Mouse (Mus musculus) olfactory bulb, adult 2 months (tissue): ENCODE measurements around the gene Krtap13-1. TPM values are rescaled to one million over a fixed set of nuclear protein-coding genes. Genes with fewer than 3 reads are reported as not detected.
"Not testable (repeated sequence)": the region's sequence is repeated elsewhere in the genome, so short reads cannot be mapped to it uniquely, and the experiment has no call there.

Experiments
- H3K27ac ChIP-seq: fragments of 200-500 bp; 2 replicates; pipeline ENCODE4 v1.5.1; 2012; ENCODE audit warnings: low read depth, low read length; ENCODE audit not compliant: insufficient read depth
- H3K4me1 ChIP-seq: fragments of 200-500 bp; 2 replicates; pipeline ENCODE4 v1.6.1; 2012; ENCODE audit warnings: low read length; ENCODE audit not compliant: control insufficient read depth, insufficient read depth
- H3K4me3 ChIP-seq: fragments of 200-500 bp; 2 replicates; pipeline ENCODE4 v1.5.1; 2012; ENCODE audit warnings: mild to moderate bottlenecking, low read depth, low read length, moderate library complexity; ENCODE audit not compliant: insufficient read depth
- CTCF ChIP-seq: fragments of 200-500 bp; IDR thresholded peaks from 2 replicates; pipeline ENCODE4 v1.5.1; 2012; ENCODE audit warnings: low read depth, mild to moderate bottlenecking, low read length, moderate library complexity; ENCODE audit not compliant: insufficient read depth
- POLR2A ChIP-seq: fragments of 200-500 bp; IDR thresholded peaks from 2 replicates; pipeline ENCODE4 v1.6.1; 2012; ENCODE audit warnings: mild to moderate bottlenecking, low read depth, low read length, moderate library complexity; ENCODE audit not compliant: insufficient read depth
- WGBS: fragments of 180-500 bp; shearing (Covaris S2); methylation state at CpG from one replicate; pipeline ENCODE4 v1.1.7; 2018; 5-methylcytosine and 5-hydroxymethylcytosine counted together
- polyA plus RNA-seq: library from polyadenylated mRNA; stranded (reverse); fragments of >200 nt; gene quantifications from 2 replicates; pipeline ENCODE4 v1.2.4, GENCODE M21; 2012; ENCODE audit warnings: low replicate concordance; ENCODE audit not compliant: missing spikeins, insufficient read depth, insufficient read length

Krtap13-1 gene
- polyA plus RNA-seq, 1 experiment, result not detected

- H3K4me1 ChIP-seq, result no peaks in the 10 kb centered on the region
- no peak for TF ChIP-seq POLR2A
- no peak for TF ChIP-seq CTCF
- WGBS, result 25% methylated on average over 1 of the region's 1 CpGs
- no peak overlapping the region for H3K27ac ChIP-seq
- H3K4me3 ChIP-seq, result no peak overlapping the region
Observed at GRCm38 (mm10) chr16:88720031-88720430, 8.6 kb upstream of the Krtap13-1 start.

GRCm38 (mm10) chr16:88735391-88735790 is 6.7 kb downstream of the Krtap13-1 start:
- no peak for TF ChIP-seq CTCF
- no peak for TF ChIP-seq POLR2A
- WGBS, result 51% methylated on average over 2 of the region's 2 CpGs
- no peaks in the 10 kb centered on the region for H3K4me1 ChIP-seq
- no peak overlapping the region for H3K4me3 ChIP-seq
- H3K27ac ChIP-seq, result no peak overlapping the region

DNA sequence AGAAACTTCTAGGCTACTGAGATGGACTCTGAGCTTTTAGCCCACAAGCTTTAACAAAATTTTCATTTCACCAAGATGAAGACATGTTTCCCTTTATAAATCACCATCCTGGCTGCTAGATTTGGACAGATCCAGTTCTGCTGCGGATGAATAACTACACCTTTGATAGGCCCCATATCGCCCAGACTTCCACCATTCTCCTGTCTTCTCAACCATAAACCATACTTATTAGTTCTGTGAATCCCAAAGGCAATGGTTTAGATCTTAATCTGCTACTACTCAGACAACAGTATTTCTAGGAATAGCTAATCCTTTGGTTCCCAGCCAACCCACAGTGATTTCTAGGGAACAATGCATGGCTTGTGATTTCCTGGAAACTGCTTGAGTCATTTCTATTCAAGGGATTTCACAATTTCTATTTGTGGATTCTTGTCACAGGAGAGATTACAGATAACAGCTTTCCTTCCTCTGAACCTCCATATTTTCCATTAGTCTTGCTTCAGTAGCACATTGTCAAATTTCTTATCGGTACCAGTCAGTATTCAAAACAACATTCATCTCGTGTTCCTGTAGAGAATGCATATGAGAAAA is 16.2 kb downstream of the Krtap13-1 start:
- TF ChIP-seq POLR2A (no peak), CTCF (no peak)
- Histone ChIP-seq H3K4me1 (no peaks in the 10 kb centered on the region), H3K27ac (no peak overlapping the region), H3K4me3 (no peak overlapping the region)
- WGBS, result 78% methylated on average over 4 of the region's 4 CpGs

DNA sequence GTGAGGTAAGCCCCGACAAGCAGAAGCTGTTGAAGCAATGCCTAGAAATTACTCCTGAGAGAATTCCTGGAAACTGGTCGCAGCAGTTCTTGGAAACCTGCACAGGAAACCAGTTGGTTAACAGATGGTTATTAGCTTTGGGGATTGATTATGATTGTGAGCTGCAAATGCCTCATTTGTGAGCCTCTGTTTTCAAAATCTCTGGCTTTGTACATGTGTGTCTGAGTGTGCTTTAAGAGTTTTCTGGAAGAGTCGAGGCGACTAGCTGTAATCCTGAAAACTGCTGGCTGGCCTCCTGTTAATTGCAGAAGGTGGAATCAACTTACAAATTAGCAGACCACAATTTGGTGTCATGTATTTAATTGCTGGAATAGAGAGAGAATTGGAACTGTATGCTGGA is 19.3 kb downstream of the Krtap13-1 start:
- TF ChIP-seq POLR2A, result no peak
- no peak for TF ChIP-seq CTCF
- 55% methylated on average over 4 of the region's 4 CpGs for WGBS
- H3K27ac ChIP-seq, result no peak overlapping the region
- H3K4me3 ChIP-seq, result no peak overlapping the region
- no peaks in the 10 kb centered on the region for H3K4me1 ChIP-seq

DNA sequence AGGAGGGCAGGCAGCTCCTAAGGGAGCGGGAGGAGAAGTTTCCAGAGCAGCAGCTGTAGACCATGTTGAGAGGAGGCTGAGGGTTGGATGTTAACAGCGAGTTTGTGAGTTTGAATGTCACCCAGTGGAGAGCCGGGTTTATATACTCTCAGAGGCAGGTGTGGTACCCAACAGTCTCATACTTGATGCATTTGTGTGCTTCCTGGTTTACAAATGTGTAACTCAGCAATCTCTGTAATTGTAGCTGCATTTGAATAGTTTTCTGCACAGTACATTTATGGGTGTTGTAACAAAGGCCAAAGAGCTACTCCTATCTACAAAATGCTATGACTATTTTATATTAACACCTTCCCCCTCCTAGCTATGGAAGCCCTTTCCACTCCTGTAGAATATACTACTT is 22.9 kb downstream of the Krtap13-1 start, which contains the start of gene Krtap13:
Krtap13 (minus strand) TSS at position 101 of the 400 bp plus-strand sequence.
- H3K4me1 ChIP-seq, H3K4me3 ChIP-seq, H3K27ac ChIP-seq: not testable (repeated sequence)
- 94% methylated on average over 3 of the region's 3 CpGs for WGBS

GRCm38 (mm10) chr16:88758547-88758946 is 29.9 kb downstream of the Krtap13-1 start, which contains the start of gene 2310034C09Rik:
Gene 2310034C09Rik, plus strand, starts transcription at chr16:88758847.
- WGBS, result 83% methylated on average over 3 of the region's 3 CpGs
- H3K4me3 ChIP-seq, H3K27ac ChIP-seq, H3K4me1 ChIP-seq: not testable (repeated sequence)

GRCm38 (mm10) chr16:88774106-88774505 is 45.4 kb downstream of the Krtap13-1 start, which contains the start of gene 2310057N15Rik:
Gene 2310057N15Rik, minus strand, starts transcription at chr16:88774206.
- WGBS, result 91% methylated on average over 2 of the region's 2 CpGs
- no peak for TF ChIP-seq POLR2A
- TF ChIP-seq CTCF, result no peak
- Histone ChIP-seq H3K27ac (no peak within 1 kb of the TSS), H3K4me1 (no peaks in the 10 kb centered on the region), H3K4me3 (no peak within 1 kb of the TSS)

GRCm38 (mm10) chr16:88777596-88777995 is 48.9 kb downstream of the Krtap13-1 start, which contains the start of gene Gm5965:
Gene Gm5965, plus strand, starts transcription at chr16:88777896.
- no peak for TF ChIP-seq CTCF

More at GRCm38 (mm10) chr16:88777596-88777995, 48.9 kb downstream of the Krtap13-1 start, which contains the start of gene Gm5965:
- WGBS, result 93% methylated on average over 6 of the region's 6 CpGs
- H3K4me1 ChIP-seq, result no peaks in the 10 kb centered on the region
- H3K27ac ChIP-seq, result no peak within 1 kb of the TSS
- H3K4me3 ChIP-seq, result no peak within 1 kb of the TSS

Other genes with a start within 250 kb of the Krtap13-1 start
- not detected in 2 replicates for gene Cldn17, start 221.9 kb upstream of the Krtap13-1 start, polyA plus RNA-seq
- not detected in 2 replicates for gene Cldn8, start 165.7 kb upstream of the Krtap13-1 start, polyA plus RNA-seq
- not detected in 2 replicates for gene Krtap24-1, start 116.6 kb upstream of the Krtap13-1 start, polyA plus RNA-seq
- not detected in 2 replicates for gene 2310079G19Rik, start 101.2 kb upstream of the Krtap13-1 start, polyA plus RNA-seq
- gene Krtap26-1, start 81.1 kb upstream of the Krtap13-1 start, polyA plus RNA-seq, result not detected in 2 replicates
- gene Krtap27-1, start 57.2 kb upstream of the Krtap13-1 start, polyA plus RNA-seq, result not detected in 2 replicates
- not detected in 2 replicates for gene 2310061N02Rik, start 20.9 kb upstream of the Krtap13-1 start, polyA plus RNA-seq
- gene Krtap13, start 22.8 kb downstream of the Krtap13-1 start, polyA plus RNA-seq, result not detected in 2 replicates
- gene 2310034C09Rik, start 30.0 kb downstream of the Krtap13-1 start, polyA plus RNA-seq, result not detected in 2 replicates
- gene 2310057N15Rik, start 45.3 kb downstream of the Krtap13-1 start, polyA plus RNA-seq, result not detected in 2 replicates
- gene Gm5965, start 49.0 kb downstream of the Krtap13-1 start, polyA plus RNA-seq, result not detected in 2 replicates
- not detected in 2 replicates for gene Gm20741, start 83.4 kb downstream of the Krtap13-1 start, polyA plus RNA-seq
- not detected in 2 replicates for gene Krtap15, start 91.4 kb downstream of the Krtap13-1 start, polyA plus RNA-seq
- not detected in 2 replicates for gene Krtap14, start 97.3 kb downstream of the Krtap13-1 start, polyA plus RNA-seq
- not detected in 2 replicates for gene Krtap19-1, start 140.5 kb downstream of the Krtap13-1 start, polyA plus RNA-seq
- not detected in 2 replicates for gene Krtap19-2, start 145.4 kb downstream of the Krtap13-1 start, polyA plus RNA-seq
- not detected in 2 replicates for gene Krtap19-3, start 149.2 kb downstream of the Krtap13-1 start, polyA plus RNA-seq
- gene Krtap19-4, start 156.2 kb downstream of the Krtap13-1 start, polyA plus RNA-seq, result not detected in 2 replicates
- gene Krtap19-5, start 167.6 kb downstream of the Krtap13-1 start, polyA plus RNA-seq, result not detected in 2 replicates
- gene Krtap19-9b, start 203.4 kb downstream of the Krtap13-1 start, polyA plus RNA-seq, result not detected in 2 replicates
- gene Krtap16-3, start 234.0 kb downstream of the Krtap13-1 start, polyA plus RNA-seq, result not detected in 2 replicates